Mouse (Mus musculus): Measurements from ENCODE around the gene Panx2.

GRCm38 (mm10) chr15:89063536-89063935, 4.0 kb downstream of the Panx2 start:
- TF ChIP-seq CTCF (IDR thresholded peaks at IDR 0.05; ENCODE audit: control insufficient read depth, insufficient read depth, insufficient read length) = no peak
- TF ChIP-seq MAX (IDR thresholded peaks at IDR 0.05) = no peak
- TF ChIP-seq USF1 (IDR thresholded peaks at IDR 0.05; ENCODE audit: low read depth) = no peak
- TF ChIP-seq MYOG (IDR thresholded peaks at IDR 0.05; ENCODE audit: control insufficient read depth, extremely low read depth, insufficient read length) = no peak
- no peak for TF ChIP-seq CEBPB (IDR thresholded peaks at IDR 0.05; ENCODE audit: low read depth)
